Comparison of ENCODE assay signal across 8 mouse cellular contexts in genomic region chr15:5915261-5915660, GRCm38 (mm10).
DNase-seq lines count a peak whose midpoint lies in the region; ATAC-seq and TF ChIP-seq lines count a peak whose summit lies in the region.

No protein-coding gene starts in this region.

- H3K4me1 ChIP-seq in neural tube, embryonic 11.5 days (ENCODE audit: control insufficient read depth, insufficient read depth, low read length) = no peaks in the 10 kb centered on the region
- H3K4me1 ChIP-seq in neural tube, embryonic 15.5 days = no peaks in the 10 kb centered on the region
- H3K4me1 ChIP-seq in midbrain, postnatal 0 days (ENCODE audit: insufficient read depth, low read length) = no peaks in the 10 kb centered on the region

- no peak overlapping the region for H3K4me3 ChIP-seq in neural tube, embryonic 11.5 days (ENCODE audit: low read depth, low read length)
- H3K4me3 ChIP-seq in neural tube, embryonic 15.5 days (replicated peaks) = no peak overlapping the region
- no peak overlapping the region for H3K4me3 ChIP-seq in midbrain, postnatal 0 days (ENCODE audit: low read depth, low read length)

- peak; percentile 22 for DNase-seq in gastrocnemius, adult 18-20 months (ENCODE audit: low spot score)
- DNase-seq in gastrocnemius, adult 8-10 months (ENCODE audit: low spot score in 2 of 2) = no peak
- DNase-seq in neural tube, embryonic 11.5 days (ENCODE audit: low spot score) = peak; percentile 9
- peak; percentile 42 for DNase-seq in adrenal gland, postnatal 10 days
- peak; percentile 71 for DNase-seq in induced T-regulatory cell, adult 2 months (ENCODE audit: low read depth)
- DNase-seq in midbrain, postnatal 0 days (ENCODE audit: low spot score) = peak; percentile 76

- no peak overlapping the region for H3K4me2 ChIP-seq in neural tube, embryonic 11.5 days (ENCODE audit: low read depth)
- no peak overlapping the region for H3K4me2 ChIP-seq in neural tube, embryonic 15.5 days
- H3K4me2 ChIP-seq in midbrain, postnatal 0 days (ENCODE audit: low read depth, low read length, poor library complexity, severe bottlenecking) = no peak overlapping the region

- 17% methylated on average over 2 of the region's 2 CpGs for WGBS in neural tube, embryonic 11.5 days
- WGBS in neural tube, embryonic 15.5 days = 3% methylated on average over 2 of the region's 2 CpGs
- WGBS in midbrain, postnatal 0 days = 2% methylated on average over 2 of the region's 2 CpGs

- peak; percentile 84 for TF ChIP-seq CTCF in midbrain, postnatal 0 days (IDR thresholded peaks at IDR 0.05)

- H3K27me3 ChIP-seq in neural tube, embryonic 11.5 days (ENCODE audit: control insufficient read depth, insufficient read depth, low read length) = no peaks in the 10 kb centered on the region
- H3K27me3 ChIP-seq in neural tube, embryonic 15.5 days (replicated peaks) = no peaks in the 10 kb centered on the region
- H3K27me3 ChIP-seq in midbrain, postnatal 0 days (ENCODE audit: insufficient read depth, low read length) = no peaks in the 10 kb centered on the region

- H3K27ac ChIP-seq in neural tube, embryonic 11.5 days (ENCODE audit: low read depth, low read length) = no peak overlapping the region
- no peak overlapping the region for H3K27ac ChIP-seq in neural tube, embryonic 15.5 days (replicated peaks)
- no peak overlapping the region for H3K27ac ChIP-seq in midbrain, postnatal 0 days (ENCODE audit: low read depth, low read length)

- no peaks in the 10 kb centered on the region for H3K36me3 ChIP-seq in neural tube, embryonic 11.5 days (ENCODE audit: control insufficient read depth, insufficient read depth, low read length)
- no peaks in the 10 kb centered on the region for H3K36me3 ChIP-seq in neural tube, embryonic 15.5 days
- H3K36me3 ChIP-seq in midbrain, postnatal 0 days (ENCODE audit: insufficient read depth, low read length) = no peaks in the 10 kb centered on the region

- ATAC-seq in neural tube, embryonic 11.5 days (ENCODE audit: insufficient read depth, low FRiP score, low TSS enrichment) = peak; percentile 38; the same call in 1 of the 2 replicates
- ATAC-seq in neural tube, embryonic 15.5 days (ENCODE audit: low FRiP score) = no peak; the same call in 1 of the 2 replicates
- no peak for ATAC-seq in midbrain, postnatal 0 days (ENCODE audit: low FRiP score)
- no peak for ATAC-seq in frontal cortex, adult (ENCODE audit: low TSS enrichment)

- no peak overlapping the region for H3K9ac ChIP-seq in neural tube, embryonic 11.5 days (ENCODE audit: low read length)
- H3K9ac ChIP-seq in neural tube, embryonic 15.5 days (replicated peaks) = no peak overlapping the region
- H3K9ac ChIP-seq in midbrain, postnatal 0 days (replicated peaks; ENCODE audit: low read length, poor library complexity, severe bottlenecking) = no peak overlapping the region

- H3K9me3 ChIP-seq in neural tube, embryonic 11.5 days (ENCODE audit: control insufficient read depth, low read length) = no peaks in the 10 kb centered on the region
- no peaks in the 10 kb centered on the region for H3K9me3 ChIP-seq in neural tube, embryonic 15.5 days (replicated peaks)
- no peaks in the 10 kb centered on the region for H3K9me3 ChIP-seq in midbrain, postnatal 0 days (ENCODE audit: low read length)

Comparison
In these comparisons a context has a peak if more than half of its experiments do, and no peak if none do; other contexts are left out.
1. DNase-seq: peak in gastrocnemius, adult 18-20 months (single experiment), neural tube, embryonic 11.5 days (single experiment), adrenal gland, postnatal 10 days (single experiment), induced T-regulatory cell, adult 2 months (single experiment) and midbrain, postnatal 0 days (single experiment); none in gastrocnemius, adult 8-10 months (0 of 2).